Mouse (Mus musculus): ENCODE results near the gene Tnk2. TPM values are rescaled to one million over a fixed set of nuclear protein-coding genes. Genes with fewer than 3 reads are reported as not detected.
A peak's percentile ranks its signal among the peaks of the same experiment; 100 is the strongest.

The Tnk2 gene
- total RNA-seq, 2 experiments from 2014 or later: 31.1 to 36.4 TPM

DNA sequence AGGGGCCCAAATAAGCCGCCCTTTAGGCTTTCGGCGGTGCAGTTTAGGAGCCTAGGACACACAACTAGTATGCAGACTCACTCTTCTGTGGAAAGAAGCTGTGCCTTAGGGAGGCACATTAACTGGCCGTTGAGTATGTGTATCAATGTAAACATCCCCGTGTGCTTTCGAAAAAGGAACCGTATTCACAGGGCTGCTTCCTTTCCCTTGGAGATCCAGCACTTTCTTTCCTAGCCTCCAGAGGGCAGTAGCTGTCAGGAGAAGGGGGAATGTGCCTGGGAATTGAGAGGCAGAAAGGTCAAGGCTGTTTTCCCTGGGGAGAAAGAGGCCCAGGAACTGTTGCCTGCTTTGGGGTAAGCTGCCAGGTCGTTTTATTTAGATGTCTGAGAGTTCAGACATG lies 15.7 kb downstream of the Tnk2 start:
- peak; percentile 76 to 83 for DNase-seq

DNA sequence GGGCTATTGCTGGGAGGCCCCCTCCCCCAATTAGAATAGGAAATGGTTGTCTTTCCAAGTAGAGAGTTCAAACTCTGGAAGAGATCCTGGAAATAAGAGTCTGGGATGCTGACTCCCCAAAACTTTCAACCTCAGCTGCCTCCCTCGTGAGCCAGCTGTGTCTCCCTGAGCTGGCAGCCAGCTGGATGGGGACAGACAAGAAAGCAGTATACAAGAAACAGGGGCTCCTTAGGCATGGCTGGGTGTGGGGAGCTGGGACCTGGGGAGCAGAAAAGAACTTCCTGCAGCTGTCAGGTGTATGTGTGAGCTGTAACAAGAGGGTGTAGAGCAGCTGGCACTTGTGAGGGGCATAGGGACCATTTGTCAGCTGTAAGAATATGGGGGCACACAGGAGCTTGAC lies 16.4 kb downstream of the Tnk2 start:
- DNase-seq: no peak

- DNase-seq: peak; percentile 73 to 83
Measured at GRCm38 (mm10) chr16:32660557-32661321, 17.1 kb downstream of the Tnk2 start.

DNA sequence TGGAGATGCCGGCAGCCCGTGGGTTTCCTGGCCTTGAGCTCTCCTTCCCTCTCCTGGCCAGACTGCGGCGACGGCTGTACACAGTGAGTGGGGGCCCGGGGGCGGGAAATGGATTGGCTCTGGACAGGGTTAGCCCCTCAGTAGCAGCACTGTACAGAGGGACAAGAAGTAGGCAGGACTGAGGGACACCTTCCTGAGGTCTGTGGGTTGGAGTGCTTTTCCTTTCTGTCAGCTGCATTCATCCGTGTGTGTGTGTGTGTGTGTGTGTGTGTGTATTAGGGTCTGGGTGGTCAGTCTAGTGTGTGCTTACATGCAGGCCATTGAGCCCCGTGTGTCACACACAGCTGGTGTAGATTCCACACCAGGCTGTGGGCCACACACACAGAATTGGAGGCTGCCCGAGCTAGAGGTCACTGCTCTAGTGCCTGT lies 17.8 kb downstream of the Tnk2 start:
- DNase-seq: peak in 1 of 2 experiments; percentile 43

DNA sequence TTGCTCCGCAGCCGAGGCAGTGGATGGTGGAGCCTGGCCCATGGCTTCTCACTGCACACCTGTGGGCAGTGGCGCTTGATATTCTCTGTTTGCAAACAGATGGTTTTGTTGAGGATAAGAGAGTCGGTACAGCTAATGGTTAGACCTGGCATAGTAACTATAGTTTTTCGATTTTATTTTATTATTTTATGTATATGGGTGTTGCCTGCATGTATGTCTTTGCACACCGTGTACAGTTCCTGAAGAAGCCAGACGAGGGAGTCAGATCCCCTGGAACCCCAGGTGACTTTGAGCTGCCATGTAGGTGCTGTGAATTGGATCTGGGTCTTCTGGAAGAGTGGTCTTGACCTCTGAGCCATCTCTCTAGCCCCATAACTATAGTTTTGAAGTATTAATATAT lies 18.7 kb downstream of the Tnk2 start:
- DNase-seq: no peak

- no peak for DNase-seq
Measured at GRCm38 (mm10) chr16:32663231-32663858, 19.7 kb downstream of the Tnk2 start.

GRCm38 (mm10) chr16:32664211-32664610 lies 20.5 kb downstream of the Tnk2 start:
- no peak for DNase-seq

- DNase-seq: peak; percentile 22 to 56
Measured at GRCm38 (mm10) chr16:32665851-32666665, 22.4 kb downstream of the Tnk2 start.

DNA sequence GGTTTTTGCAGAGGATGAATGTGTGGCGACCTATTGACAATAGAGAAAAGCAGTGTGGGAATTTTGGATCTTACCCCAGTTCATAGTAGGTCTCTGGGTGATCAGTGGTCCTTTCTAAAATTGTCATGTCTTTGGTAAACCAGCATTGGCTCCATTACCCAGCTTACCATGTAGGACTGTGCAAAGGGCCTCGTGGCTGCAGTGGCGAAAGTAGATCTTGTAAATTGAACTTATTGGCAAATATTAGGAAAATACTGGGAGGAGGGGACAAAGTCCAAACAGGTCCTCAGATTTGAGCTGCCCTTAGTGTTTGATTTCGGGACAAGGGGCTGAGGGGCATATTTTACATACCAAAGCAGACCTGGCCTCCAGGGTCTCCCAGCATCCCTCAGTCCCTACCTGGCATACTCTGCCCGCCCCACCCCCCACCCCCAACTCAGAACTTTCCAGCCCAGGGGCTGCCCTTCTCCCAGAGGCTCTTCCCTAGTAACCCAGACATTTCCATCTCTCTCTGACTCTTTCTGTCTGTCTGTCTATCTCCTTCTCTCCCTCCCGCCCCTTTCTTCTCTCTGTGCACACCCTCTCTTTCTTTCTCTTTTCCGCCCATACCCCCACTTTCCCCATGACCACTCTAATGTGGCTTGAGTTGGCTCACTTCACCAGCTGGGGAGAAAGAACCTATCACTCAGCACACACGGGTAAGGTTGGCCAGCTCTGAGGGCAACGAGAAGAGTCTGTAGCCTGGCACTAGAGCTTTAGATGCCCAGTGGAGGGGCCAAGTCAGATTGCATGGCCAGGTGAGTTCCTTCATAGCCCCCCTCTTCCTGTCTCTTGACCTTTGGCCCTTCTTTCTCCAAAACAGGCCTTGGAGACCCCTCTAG lies 23.2 kb downstream of the Tnk2 start:
- DNase-seq: no peak

DNA sequence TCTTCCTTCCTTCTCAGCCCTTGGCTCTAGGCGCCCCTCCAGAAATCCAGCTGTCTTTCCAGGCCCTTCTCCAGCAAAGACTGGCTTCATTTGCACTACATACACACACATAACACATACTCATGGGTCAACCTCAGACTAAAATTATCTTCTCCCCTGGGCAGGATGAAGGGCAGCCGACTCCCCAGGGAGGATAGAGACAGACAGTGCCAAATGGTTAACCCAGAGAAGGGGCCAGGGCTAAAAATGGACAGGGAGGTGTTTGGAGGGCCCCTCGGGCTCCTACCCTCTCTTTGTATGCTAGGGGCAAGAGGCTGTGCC lies 23.8 kb downstream of the Tnk2 start:
- no peak for DNase-seq

GRCm38 (mm10) chr16:32668030-32668429 lies 24.4 kb downstream of the Tnk2 start:
- no peak for DNase-seq

DNA sequence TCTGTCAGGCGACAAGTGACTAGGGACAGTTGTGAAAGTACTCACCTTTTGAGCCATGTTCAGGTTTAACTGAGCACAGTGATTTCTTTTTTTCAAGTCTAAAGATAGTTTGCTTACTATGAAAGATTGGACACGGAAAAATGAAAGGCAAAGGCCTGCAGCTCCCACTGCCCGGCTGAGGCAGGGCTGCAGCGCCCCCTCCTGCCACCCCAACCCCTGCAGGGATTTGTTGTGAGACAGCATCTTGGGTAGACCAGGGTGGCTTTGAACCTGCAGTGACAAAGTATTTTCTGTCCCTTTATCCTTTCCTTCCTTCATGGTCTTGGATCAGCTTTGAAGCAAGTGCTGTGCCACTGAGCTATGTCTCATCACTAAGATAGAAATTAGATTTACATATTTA lies 24.8 kb downstream of the Tnk2 start:
- no peak for DNase-seq

DNA sequence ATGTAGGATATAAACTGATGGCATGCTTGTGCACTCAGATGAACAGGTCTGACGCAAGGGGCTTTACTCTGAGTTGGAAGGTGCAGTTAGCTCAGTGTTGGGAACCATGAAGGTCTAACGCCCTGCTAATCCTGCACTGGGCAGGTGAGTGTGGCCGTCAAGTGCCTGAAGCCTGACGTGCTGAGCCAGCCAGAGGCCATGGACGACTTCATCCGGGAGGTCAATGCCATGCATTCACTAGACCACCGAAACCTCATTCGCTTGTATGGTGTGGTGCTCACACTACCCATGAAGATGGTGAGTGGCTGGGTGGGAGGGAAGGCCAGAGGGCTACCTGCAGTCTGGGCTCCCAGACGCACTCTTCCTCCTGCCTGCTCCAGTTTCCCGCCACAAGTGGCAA lies 25.6 kb downstream of the Tnk2 start:
- no peak for DNase-seq

DNA sequence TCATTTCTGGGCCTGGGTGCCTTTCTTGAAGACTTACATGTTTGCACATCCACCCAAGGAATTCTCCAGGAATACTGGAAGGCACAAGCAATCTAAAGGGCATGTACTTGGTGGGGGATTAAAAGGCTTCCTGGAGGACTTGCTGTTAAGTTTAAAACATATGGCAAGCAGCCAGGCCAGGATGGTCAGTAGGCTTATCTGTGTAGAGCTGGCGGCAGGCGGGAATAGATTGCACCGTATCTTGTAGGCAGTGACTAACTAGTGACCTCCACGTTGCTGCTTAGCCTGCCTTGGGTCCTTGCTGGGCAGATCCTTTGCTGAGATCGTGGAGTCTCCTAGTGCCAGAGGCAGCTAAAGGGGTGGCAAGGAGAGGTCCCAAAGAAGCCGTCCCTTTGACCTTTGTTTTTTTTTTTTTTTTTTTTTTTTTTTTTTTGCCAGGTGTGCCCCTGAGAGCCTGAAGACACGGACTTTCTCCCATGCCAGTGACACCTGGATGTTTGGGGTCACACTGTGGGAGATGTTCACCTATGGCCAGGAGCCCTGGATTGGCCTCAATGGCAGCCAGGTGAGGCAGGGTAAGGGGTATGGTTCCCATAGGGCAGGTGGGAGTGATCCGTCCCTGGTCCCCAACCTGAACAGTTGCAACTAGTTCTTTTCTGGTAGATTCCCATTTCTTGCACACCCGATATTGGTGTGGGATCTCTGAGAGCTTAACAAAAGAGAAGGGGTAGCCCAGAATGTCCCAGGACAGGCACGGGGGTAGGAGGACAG lies 26.9 kb downstream of the Tnk2 start:
- DNase-seq: peak; percentile 36 to 59

GRCm38 (mm10) chr16:32671206-32671887 lies 27.7 kb downstream of the Tnk2 start:
- no peak for DNase-seq

- no peak for DNase-seq
Measured at GRCm38 (mm10) chr16:32672250-32672649, 28.6 kb downstream of the Tnk2 start.

DNA sequence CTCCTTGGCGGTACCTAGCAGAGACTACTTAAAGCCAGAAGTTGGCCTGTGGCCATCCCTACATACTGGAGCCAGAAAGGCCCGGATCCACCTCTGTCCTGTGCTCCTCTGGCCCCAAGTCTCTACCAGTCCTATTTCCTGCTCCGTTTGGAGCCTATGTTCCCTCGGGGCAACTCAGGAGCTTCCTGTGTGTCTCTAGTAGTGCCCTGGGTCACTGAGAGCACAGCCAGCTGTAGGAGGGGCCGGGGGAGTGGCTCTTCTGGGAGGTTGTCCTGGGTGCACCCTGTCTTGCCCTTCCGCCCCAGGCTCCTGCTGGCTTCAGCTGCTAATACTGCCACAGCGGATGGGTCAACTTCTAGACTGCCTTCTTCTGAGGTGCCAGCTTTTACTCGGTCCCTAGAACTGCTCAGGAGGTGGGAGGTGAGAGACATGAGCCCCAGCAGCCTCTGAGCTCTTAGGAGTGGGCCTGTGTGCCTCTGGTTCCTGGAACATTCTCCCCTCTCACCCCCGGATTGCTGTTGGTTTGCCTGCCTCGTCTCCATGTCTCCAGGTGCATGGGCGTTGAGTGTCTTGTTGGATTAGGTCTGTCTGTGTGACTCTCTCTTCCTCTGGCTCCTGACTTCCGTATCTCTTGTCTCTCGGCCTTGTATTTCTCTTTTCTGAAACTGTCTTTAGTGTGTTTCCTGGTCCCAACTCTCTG lies 29.3 kb downstream of the Tnk2 start:
- peak; percentile 46 to 75 for DNase-seq

DNA sequence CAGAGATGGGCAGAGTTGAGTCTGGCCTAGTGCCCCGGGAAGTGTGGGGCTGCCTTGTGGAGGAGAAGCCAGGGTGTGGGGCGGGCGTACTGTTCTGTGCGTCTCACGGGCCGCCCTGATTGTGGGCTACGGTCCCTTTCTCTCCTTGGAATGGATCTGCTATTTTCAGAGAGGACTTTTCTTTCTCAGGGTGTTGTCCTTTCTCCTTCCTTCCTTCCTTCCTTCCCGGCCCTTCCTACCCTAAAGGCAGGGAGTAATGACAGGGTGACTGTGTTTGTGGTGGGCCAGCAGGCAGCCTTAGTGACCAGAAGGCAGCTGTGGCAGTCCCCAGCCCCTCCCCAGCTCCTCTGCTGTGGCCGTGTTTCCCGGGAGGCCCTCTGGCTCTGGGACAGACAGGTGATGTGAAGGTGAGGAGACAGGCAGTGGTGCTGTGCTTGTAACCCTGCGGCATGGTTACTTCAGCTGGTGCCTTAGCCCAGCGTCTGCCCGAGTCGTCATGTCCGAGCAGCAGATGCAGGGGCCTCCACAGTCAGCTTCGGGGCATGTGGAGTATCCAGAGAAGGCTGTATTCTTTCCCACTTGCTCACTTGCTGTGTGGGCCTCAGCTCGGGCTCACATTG lies 30.6 kb downstream of the Tnk2 start:
- no peak for DNase-seq

- DNase-seq: peak in 1 of 2 experiments; percentile 34
Measured at GRCm38 (mm10) chr16:32677040-32677700, 33.5 kb downstream of the Tnk2 start.

Data from adrenal gland, postnatal 36 days (tissue).